Mouse (Mus musculus): ENCODE results near the gene Vamp4. TPM values are rescaled to one million over a fixed set of nuclear protein-coding genes. Genes with fewer than 3 reads are reported as not detected.
"Not testable (repeated sequence)": the region's sequence is repeated elsewhere in the genome, so short reads cannot be mapped to it uniquely, and the experiment has no call there.

The Vamp4 gene
- polyA plus RNA-seq, 1 experiment from 2014 or later, result 63.1 TPM

- 94% methylated on average over 4 of the region's 4 CpGs for WGBS
- H3K9ac ChIP-seq (ENCODE audit: low read length); H3K36me3 ChIP-seq (ENCODE audit: control insufficient read depth, insufficient read depth, low read length); H3K27ac ChIP-seq (ENCODE audit: low read depth, low read length); H3K4me1 ChIP-seq (ENCODE audit: control insufficient read depth, insufficient read depth, low read length); H3K4me3 ChIP-seq (ENCODE audit: low read depth, low read length); H3K9me3 ChIP-seq (ENCODE audit: control insufficient read depth, low read length); H3K4me2 ChIP-seq (ENCODE audit: low read depth); DNase-seq (ENCODE audit: low spot score); H3K27me3 ChIP-seq (ENCODE audit: control insufficient read depth, insufficient read depth, low read length); ATAC-seq (ENCODE audit: insufficient read depth, low FRiP score, low TSS enrichment): not testable (repeated sequence)
These were observed 57.5 kb downstream of the Vamp4 start for GRCm38 (mm10) chr1:162627821-162628220.

- H3K4me3 ChIP-seq (ENCODE audit: low read depth, low read length); H3K9ac ChIP-seq (ENCODE audit: low read length); H3K27ac ChIP-seq (ENCODE audit: low read depth, low read length); H3K36me3 ChIP-seq (ENCODE audit: control insufficient read depth, insufficient read depth, low read length); H3K27me3 ChIP-seq (ENCODE audit: control insufficient read depth, insufficient read depth, low read length); H3K4me2 ChIP-seq (ENCODE audit: low read depth); H3K4me1 ChIP-seq (ENCODE audit: control insufficient read depth, insufficient read depth, low read length); H3K9me3 ChIP-seq (ENCODE audit: control insufficient read depth, low read length); ATAC-seq (ENCODE audit: insufficient read depth, low FRiP score, low TSS enrichment); DNase-seq (ENCODE audit: low spot score): not testable (repeated sequence)
- 94% methylated on average over 15 of the region's 15 CpGs for WGBS
These were observed 58.0 kb downstream of the Vamp4 start for GRCm38 (mm10) chr1:162628326-162628725.

GRCm38 (mm10) chr1:162635291-162635931 is 65.1 kb downstream of the Vamp4 start:
- not testable (repeated sequence) for H3K4me3 ChIP-seq (ENCODE audit: low read depth, low read length); H3K4me1 ChIP-seq (ENCODE audit: control insufficient read depth, insufficient read depth, low read length); DNase-seq (ENCODE audit: low spot score); H3K9ac ChIP-seq (ENCODE audit: low read length); H3K36me3 ChIP-seq (ENCODE audit: control insufficient read depth, insufficient read depth, low read length); ATAC-seq (ENCODE audit: insufficient read depth, low FRiP score, low TSS enrichment); H3K27ac ChIP-seq (ENCODE audit: low read depth, low read length); H3K4me2 ChIP-seq (ENCODE audit: low read depth); H3K27me3 ChIP-seq (ENCODE audit: control insufficient read depth, insufficient read depth, low read length); H3K9me3 ChIP-seq (ENCODE audit: control insufficient read depth, low read length)
- WGBS, result 64% methylated on average over 1 of the region's 1 CpGs

GRCm38 (mm10) chr1:162636516-162636915 is 66.2 kb downstream of the Vamp4 start:
- no peaks in the 10 kb centered on the region for H3K36me3 ChIP-seq (ENCODE audit: control insufficient read depth, insufficient read depth, low read length)
- no peak overlapping the region for H3K27ac ChIP-seq (ENCODE audit: low read depth, low read length)
- no peak overlapping the region for H3K4me2 ChIP-seq (ENCODE audit: low read depth)
- H3K4me1 ChIP-seq (ENCODE audit: control insufficient read depth, insufficient read depth, low read length), result no peaks in the 10 kb centered on the region
- no peak for DNase-seq (ENCODE audit: low spot score)
- ATAC-seq (ENCODE audit: insufficient read depth, low FRiP score, low TSS enrichment), result no peak
- 76% methylated on average over 3 of the region's 3 CpGs for WGBS
- no peaks in the 10 kb centered on the region for H3K9me3 ChIP-seq (ENCODE audit: control insufficient read depth, low read length)
- no peak overlapping the region for H3K4me3 ChIP-seq (ENCODE audit: low read depth, low read length)
- H3K27me3 ChIP-seq (ENCODE audit: control insufficient read depth, insufficient read depth, low read length), result no peaks in the 10 kb centered on the region
- no peak overlapping the region for H3K9ac ChIP-seq (ENCODE audit: low read length)

- no peak overlapping the region for H3K27ac ChIP-seq (ENCODE audit: low read depth, low read length)
These were observed 68.2 kb downstream of the Vamp4 start for GRCm38 (mm10) chr1:162638535-162638934.

GRCm38 (mm10) chr1:162639051-162639750 is 68.9 kb downstream of the Vamp4 start, which contains the start of gene Myoc:
Gene Myoc, plus strand, starts transcription at chr1:162639155.
- ATAC-seq (ENCODE audit: insufficient read depth, low FRiP score, low TSS enrichment), result no peak
- WGBS, result 83% methylated on average over 10 of the region's 10 CpGs
- Histone ChIP-seq H3K4me1 (ENCODE audit: control insufficient read depth, insufficient read depth, low read length) (no peaks in the 10 kb centered on the region), H3K36me3 (ENCODE audit: control insufficient read depth, insufficient read depth, low read length) (no peaks in the 10 kb centered on the region), H3K4me3 (ENCODE audit: low read depth, low read length) (no peak within 1 kb of the TSS), H3K9ac (ENCODE audit: low read length) (no peak within 1 kb of the TSS), H3K4me2 (ENCODE audit: low read depth) (no peak within 1 kb of the TSS), H3K9me3 (ENCODE audit: control insufficient read depth, low read length) (no peaks in the 10 kb centered on the region), H3K27me3 (ENCODE audit: control insufficient read depth, insufficient read depth, low read length) (no peaks in the 10 kb centered on the region), H3K27ac (ENCODE audit: low read depth, low read length) (no peak within 1 kb of the TSS)
- no peak for DNase-seq (ENCODE audit: low spot score)

More at GRCm38 (mm10) chr1:162638535-162638934, 68.2 kb downstream of the Vamp4 start:
- Histone ChIP-seq H3K4me1 (ENCODE audit: control insufficient read depth, insufficient read depth, low read length) (no peaks in the 10 kb centered on the region), H3K4me3 (ENCODE audit: low read depth, low read length) (no peak overlapping the region), H3K4me2 (ENCODE audit: low read depth) (no peak overlapping the region), H3K27me3 (ENCODE audit: control insufficient read depth, insufficient read depth, low read length) (no peaks in the 10 kb centered on the region), H3K9me3 (ENCODE audit: control insufficient read depth, low read length) (no peaks in the 10 kb centered on the region), H3K36me3 (ENCODE audit: control insufficient read depth, insufficient read depth, low read length) (no peaks in the 10 kb centered on the region), H3K9ac (ENCODE audit: low read length) (no peak overlapping the region)
- no peak for ATAC-seq (ENCODE audit: insufficient read depth, low FRiP score, low TSS enrichment)
- WGBS, result 92% methylated on average over 4 of the region's 4 CpGs
- DNase-seq (ENCODE audit: low spot score), result no peak

GRCm38 (mm10) chr1:162639861-162640260 is 69.5 kb downstream of the Vamp4 start:
- H3K9me3 ChIP-seq (ENCODE audit: control insufficient read depth, low read length), result no peaks in the 10 kb centered on the region
- no peak overlapping the region for H3K4me2 ChIP-seq (ENCODE audit: low read depth)
- DNase-seq (ENCODE audit: low spot score) (no peak), ATAC-seq (ENCODE audit: insufficient read depth, low FRiP score, low TSS enrichment) (no peak)
- H3K27ac ChIP-seq (ENCODE audit: low read depth, low read length), result no peak overlapping the region
- no peak overlapping the region for H3K9ac ChIP-seq (ENCODE audit: low read length)
- H3K4me1 ChIP-seq (ENCODE audit: control insufficient read depth, insufficient read depth, low read length), result no peaks in the 10 kb centered on the region
- H3K4me3 ChIP-seq (ENCODE audit: low read depth, low read length), result no peak overlapping the region
- H3K27me3 ChIP-seq (ENCODE audit: control insufficient read depth, insufficient read depth, low read length), result no peaks in the 10 kb centered on the region
- H3K36me3 ChIP-seq (ENCODE audit: control insufficient read depth, insufficient read depth, low read length), result no peaks in the 10 kb centered on the region
- 93% methylated on average over 1 of the region's 1 CpGs for WGBS

GRCm38 (mm10) chr1:162642591-162642990 is 72.3 kb downstream of the Vamp4 start:
- H3K4me3 ChIP-seq (ENCODE audit: low read depth, low read length), result no peak overlapping the region
- 86% methylated on average over 3 of the region's 3 CpGs for WGBS
- DNase-seq (ENCODE audit: low spot score), result no peak
- no peak overlapping the region for H3K27ac ChIP-seq (ENCODE audit: low read depth, low read length)
- H3K9me3 ChIP-seq (ENCODE audit: control insufficient read depth, low read length), result no peaks in the 10 kb centered on the region
- no peak for ATAC-seq (ENCODE audit: insufficient read depth, low FRiP score, low TSS enrichment)
- H3K4me1 ChIP-seq (ENCODE audit: control insufficient read depth, insufficient read depth, low read length), result no peaks in the 10 kb centered on the region
- no peak overlapping the region for H3K4me2 ChIP-seq (ENCODE audit: low read depth)
- no peaks in the 10 kb centered on the region for H3K27me3 ChIP-seq (ENCODE audit: control insufficient read depth, insufficient read depth, low read length)
- no peaks in the 10 kb centered on the region for H3K36me3 ChIP-seq (ENCODE audit: control insufficient read depth, insufficient read depth, low read length)
- no peak overlapping the region for H3K9ac ChIP-seq (ENCODE audit: low read length)

GRCm38 (mm10) chr1:162643752-162644151 is 73.4 kb downstream of the Vamp4 start:
- ATAC-seq (ENCODE audit: insufficient read depth, low FRiP score, low TSS enrichment) (no peak), DNase-seq (ENCODE audit: low spot score) (no peak)
- Histone ChIP-seq H3K4me3 (ENCODE audit: low read depth, low read length) (no peak overlapping the region), H3K27me3 (ENCODE audit: control insufficient read depth, insufficient read depth, low read length) (no peaks in the 10 kb centered on the region), H3K27ac (ENCODE audit: low read depth, low read length) (no peak overlapping the region), H3K4me2 (ENCODE audit: low read depth) (no peak overlapping the region), H3K9ac (ENCODE audit: low read length) (no peak overlapping the region), H3K36me3 (ENCODE audit: control insufficient read depth, insufficient read depth, low read length) (no peaks in the 10 kb centered on the region), H3K9me3 (ENCODE audit: control insufficient read depth, low read length) (no peaks in the 10 kb centered on the region), H3K4me1 (ENCODE audit: control insufficient read depth, insufficient read depth, low read length) (no peaks in the 10 kb centered on the region)
- 60% methylated on average over 4 of the region's 4 CpGs for WGBS
